Mouse (Mus musculus) spleen, postnatal 4 days (tissue): ENCODE data around the gene Plekhg6.

Experiments
- DNase-seq, 2 experiments: peaks; one replicate each; pipeline ENCODE4 v3.0.0; 2022; ENCODE audit warnings: low spot score in 2 of 2

Plekhg6 gene

GRCm38 (mm10) chr6:125380372-125381360 is at the start of gene Plekhg6:
Gene Plekhg6 (minus strand): TSS chr6:125380793.
- DNase-seq = no peak

- no peak for DNase-seq
These were observed 49.1 kb upstream of the Plekhg6 start for GRCm38 (mm10) chr6:125429741-125430140.

- peak; percentile 80 to 93 for DNase-seq
These were observed 46.1 kb upstream of the Plekhg6 start for GRCm38 (mm10) chr6:125426383-125427360.

GRCm38 (mm10) chr6:125425205-125426090 is 44.9 kb upstream of the Plekhg6 start:
- no peak for DNase-seq

GRCm38 (mm10) chr6:125424156-125424555 is 43.6 kb upstream of the Plekhg6 start:
- DNase-seq = no peak

GRCm38 (mm10) chr6:125423507-125423906 is 42.9 kb upstream of the Plekhg6 start:
- no peak for DNase-seq

- no peak for DNase-seq
These were observed 42.5 kb upstream of the Plekhg6 start for GRCm38 (mm10) chr6:125423099-125423498.

GRCm38 (mm10) chr6:125422051-125422822 is 41.6 kb upstream of the Plekhg6 start:
- peak in 1 of 2 experiments; percentile 56 for DNase-seq

GRCm38 (mm10) chr6:125420458-125421063 is 40.0 kb upstream of the Plekhg6 start:
- no peak for DNase-seq

- peak; percentile 71 to 91 for DNase-seq
These were observed 38.2 kb upstream of the Plekhg6 start for GRCm38 (mm10) chr6:125418744-125419143.

GRCm38 (mm10) chr6:125413326-125413725 is 32.7 kb upstream of the Plekhg6 start:
- DNase-seq = no peak

GRCm38 (mm10) chr6:125411661-125412060 is 31.1 kb upstream of the Plekhg6 start:
- DNase-seq = no peak

GRCm38 (mm10) chr6:125410995-125411547 is 30.5 kb upstream of the Plekhg6 start:
- DNase-seq = no peak

GRCm38 (mm10) chr6:125410551-125410950 is 30.0 kb upstream of the Plekhg6 start:
- DNase-seq = no peak

GRCm38 (mm10) chr6:125407657-125408056 is 27.1 kb upstream of the Plekhg6 start:
- DNase-seq = no peak

- DNase-seq = no peak
These were observed 26.6 kb upstream of the Plekhg6 start for GRCm38 (mm10) chr6:125407224-125407623.

- DNase-seq = no peak
These were observed 25.1 kb upstream of the Plekhg6 start for GRCm38 (mm10) chr6:125405461-125406382.

- no peak for DNase-seq
These were observed 9.3 kb upstream of the Plekhg6 start for GRCm38 (mm10) chr6:125389853-125390252.
